Mouse (Mus musculus) liver, embryonic 13.5 days (tissue): ENCODE measurements at regions not wholly inside any gene's neighbourhood (a gene's known extent, or its start where the extent isn't known, plus 50 kb on each side); places are given as distances from the start of the nearest gene placed in this dataset.

Experiments
- ATAC-seq: fragments of 200-750 bp; cut with Nextera tagmentation; 2 replicates; pipeline ENCODE4 v1.8.0; 2017; ENCODE audit warnings: low read depth, mild to moderate bottlenecking, moderate number of reproducible peaks, moderate library complexity
- DNase-seq: peaks from one replicate; pipeline ENCODE4 v3.0.0; 2022
- H3K27ac ChIP-seq: fragments of 300-500 bp; sonication (generic); 2 replicates; pipeline ENCODE4 v1.5.1; 2015; ENCODE audit warnings: moderate library complexity, mild to moderate bottlenecking, inconsistent platforms
- H3K27me3 ChIP-seq: fragments of 300-500 bp; sonication (generic); 2 replicates; pipeline ENCODE4 v1.6.1; 2015; ENCODE audit warnings: mild to moderate bottlenecking, inconsistent platforms
- H3K36me3 ChIP-seq: fragments of 300-500 bp; sonication (generic); 2 replicates; pipeline ENCODE4 v1.6.1; 2015; ENCODE audit warnings: mild to moderate bottlenecking, inconsistent platforms
- H3K4me1 ChIP-seq: fragments of 300-500 bp; sonication (generic); replicated peaks from 2 replicates; pipeline ENCODE4 v1.6.1; 2015; ENCODE audit warnings: inconsistent platforms
- H3K4me2 ChIP-seq: fragments of 300-500 bp; sonication (generic); 2 replicates; pipeline ENCODE4 v1.6.1; 2015; ENCODE audit warnings: inconsistent platforms, mild to moderate bottlenecking, moderate library complexity
- H3K4me3 ChIP-seq: fragments of 300-500 bp; sonication (generic); replicated peaks from 2 replicates; pipeline ENCODE4 v1.5.1; 2015; ENCODE audit warnings: mild to moderate bottlenecking, inconsistent platforms
- H3K9ac ChIP-seq: fragments of 300-500 bp; sonication (generic); 2 replicates; pipeline ENCODE4 v1.6.1; 2015; ENCODE audit warnings: mild to moderate bottlenecking, inconsistent platforms
- H3K9me3 ChIP-seq: fragments of 300-500 bp; sonication (generic); replicated peaks from 2 replicates; pipeline ENCODE4 v1.6.1; 2016; ENCODE audit warnings: inconsistent platforms
- WGBS: fragments of 180-500 bp; shearing (Covaris S2); methylation state at CpG from one replicate; pipeline ENCODE4 v1.1.7; 2015; ENCODE audit not compliant: insufficient replicate concordance; 5-methylcytosine and 5-hydroxymethylcytosine counted together

DNA sequence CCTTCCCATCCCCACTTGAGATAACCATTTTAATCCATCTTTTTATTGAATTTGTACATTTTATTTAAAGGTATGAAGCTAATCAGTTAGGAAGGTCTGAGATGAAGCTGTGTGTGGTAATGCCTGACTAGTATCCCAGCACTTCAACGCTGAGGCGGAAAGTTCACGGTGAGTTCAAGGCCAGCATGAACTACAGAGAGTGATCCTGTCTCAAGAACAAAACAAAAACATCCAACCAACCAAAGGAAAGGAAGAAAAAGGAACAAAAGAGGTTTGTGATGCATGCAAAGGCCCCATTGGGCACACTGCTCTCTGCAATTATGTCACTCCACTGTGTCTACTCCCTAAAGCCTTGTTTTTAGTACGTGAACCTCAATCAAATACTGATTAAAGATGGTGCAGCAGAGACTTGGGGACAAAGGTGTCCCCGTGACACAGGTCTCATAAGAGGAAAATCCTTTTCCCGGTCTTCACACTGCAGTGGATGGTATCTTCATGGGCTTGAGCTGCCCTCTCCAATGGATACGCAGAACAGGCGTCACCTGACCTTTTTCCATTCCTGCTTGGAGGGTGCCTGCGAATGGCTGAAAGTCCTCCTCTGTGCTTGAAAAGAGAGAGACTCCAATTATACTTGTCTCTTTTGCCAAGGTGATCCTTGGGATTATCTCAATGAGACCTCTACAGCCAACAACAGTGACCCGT, 108.2 kb downstream of the Gm9376 start:
- H3K4me3 ChIP-seq = no peak overlapping the region
- DNase-seq (no peak), ATAC-seq (no peak)
- peaks cover 4% of the 10 kb centered on the region for H3K27me3 ChIP-seq
- 78% methylated on average over 10 of the region's 10 CpGs for WGBS
- no peaks in the 10 kb centered on the region for H3K36me3 ChIP-seq
- no peak overlapping the region for H3K4me2 ChIP-seq
- H3K9me3 ChIP-seq = no peaks in the 10 kb centered on the region
- H3K27ac ChIP-seq = no peak overlapping the region
- H3K4me1 ChIP-seq = no peaks in the 10 kb centered on the region
- H3K9ac ChIP-seq = no peak overlapping the region

DNA sequence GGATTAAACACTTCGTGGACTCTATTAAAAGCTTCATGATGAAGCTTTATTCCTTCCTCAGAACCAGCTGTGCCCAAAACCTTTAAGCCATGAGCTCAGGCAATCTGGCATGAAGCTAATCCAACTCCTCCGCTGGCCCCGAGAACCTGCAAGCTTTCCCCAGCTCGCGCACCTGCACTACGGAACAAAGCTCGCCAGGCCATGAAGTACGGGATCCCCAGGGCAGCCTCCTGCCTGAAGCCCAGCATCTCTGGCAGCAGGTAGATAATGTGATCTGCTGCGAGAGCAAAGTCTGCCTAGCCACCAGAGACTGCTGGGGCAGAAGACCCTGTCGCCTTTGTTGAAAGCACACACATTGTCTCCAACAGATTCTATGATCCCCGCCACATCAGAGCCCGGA, 108.9 kb downstream of the Gm9376 start:
- Histone ChIP-seq H3K27ac (no peak overlapping the region), H3K4me3 (no peak overlapping the region), H3K9me3 (no peaks in the 10 kb centered on the region), H3K4me1 (no peaks in the 10 kb centered on the region), H3K36me3 (no peaks in the 10 kb centered on the region), H3K4me2 (no peak overlapping the region), H3K9ac (no peak overlapping the region), H3K27me3 (no peaks in the 10 kb centered on the region; the same call in none of the 2 replicates)
- WGBS = 78% methylated on average over 12 of the region's 12 CpGs
- ATAC-seq (no peak), DNase-seq (no peak)

DNA sequence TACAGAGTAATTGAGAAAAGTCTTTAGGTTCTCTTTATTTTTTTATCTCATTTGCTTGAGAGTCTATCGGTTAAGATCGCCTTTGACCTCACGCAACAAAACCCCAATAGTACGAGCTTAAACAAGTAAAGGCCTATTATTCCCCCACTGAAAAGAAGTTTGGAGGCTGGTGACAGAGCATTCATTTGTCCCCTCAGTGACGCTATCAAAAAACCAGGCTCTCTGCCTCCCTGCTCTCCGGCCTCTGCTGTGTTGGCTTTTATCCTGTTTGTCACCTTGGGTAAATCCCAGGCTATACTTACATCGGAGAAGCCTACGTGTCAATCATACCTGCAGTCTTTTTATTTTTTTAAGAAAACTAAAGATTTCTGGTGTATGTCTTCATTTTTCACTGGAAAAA, 112.9 kb downstream of the Gm9376 start:
- Histone ChIP-seq H3K36me3 (no peaks in the 10 kb centered on the region), H3K27ac (no peak overlapping the region), H3K9me3 (no peaks in the 10 kb centered on the region), H3K9ac (no peak overlapping the region), H3K4me2 (no peak overlapping the region), H3K4me1 (no peaks in the 10 kb centered on the region), H3K27me3 (no peaks in the 10 kb centered on the region), H3K4me3 (no peak overlapping the region)
- 79% methylated on average over 8 of the region's 8 CpGs for WGBS
- ATAC-seq = no peak
- no peak for DNase-seq

DNA sequence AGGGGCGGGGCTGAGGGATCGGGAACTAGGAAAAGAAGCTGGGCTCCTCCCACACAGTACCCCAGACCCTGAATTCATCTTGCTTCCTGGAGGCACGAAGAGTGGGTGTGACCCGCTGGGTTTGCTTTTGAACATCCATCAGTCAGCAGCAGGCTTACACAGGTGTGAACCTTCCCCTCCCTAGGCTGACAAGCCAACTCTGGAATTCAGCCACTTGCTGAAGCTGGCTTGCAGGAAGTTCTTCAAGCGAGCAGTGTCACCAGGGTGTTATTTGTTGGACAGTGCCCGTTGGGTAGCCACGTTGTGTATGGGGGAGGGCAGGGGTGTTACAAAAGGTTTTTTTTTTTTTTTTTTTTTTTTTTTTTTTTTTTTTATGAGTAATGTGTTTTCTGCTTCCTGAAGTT, 118.8 kb downstream of the Gm9376 start:
- 14% methylated on average over 7 of the region's 7 CpGs for WGBS
- no peaks in the 10 kb centered on the region for H3K9me3 ChIP-seq
- H3K4me1 ChIP-seq = no peaks in the 10 kb centered on the region
- H3K9ac ChIP-seq = no peak overlapping the region
- H3K36me3 ChIP-seq = no peaks in the 10 kb centered on the region
- H3K4me2 ChIP-seq = no peak overlapping the region
- no peak for ATAC-seq
- no peak overlapping the region for H3K27ac ChIP-seq
- H3K4me3 ChIP-seq = no peak overlapping the region
- DNase-seq = no peak
- H3K27me3 ChIP-seq = no peaks in the 10 kb centered on the region

DNA sequence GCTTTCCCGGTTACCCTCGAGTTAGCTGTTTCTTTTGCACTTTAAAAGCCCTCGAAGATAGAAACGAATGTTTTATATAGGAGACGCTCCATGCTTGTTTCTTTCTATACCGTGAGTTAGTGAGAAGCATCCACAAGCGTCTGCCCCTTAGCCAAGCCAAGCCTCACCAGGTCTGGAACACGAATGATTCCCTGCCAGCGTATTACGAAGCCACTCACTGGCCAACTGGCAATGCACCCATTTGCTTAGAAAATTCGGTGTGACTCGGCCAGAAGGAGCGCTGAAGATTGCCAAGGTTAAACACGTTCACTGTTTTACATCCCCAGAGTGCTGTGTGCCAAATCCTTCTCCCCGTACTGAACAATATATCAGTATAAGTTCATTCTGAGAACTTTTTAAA, 121.3 kb downstream of the Gm9376 start:
- Histone ChIP-seq H3K27ac (no peak overlapping the region), H3K36me3 (no peaks in the 10 kb centered on the region), H3K9me3 (no peaks in the 10 kb centered on the region), H3K27me3 (no peaks in the 10 kb centered on the region), H3K4me3 (no peak overlapping the region), H3K9ac (no peak overlapping the region), H3K4me2 (no peak overlapping the region), H3K4me1 (no peaks in the 10 kb centered on the region)
- 73% methylated on average over 15 of the region's 15 CpGs for WGBS
- no peak for ATAC-seq
- DNase-seq = no peak

DNA sequence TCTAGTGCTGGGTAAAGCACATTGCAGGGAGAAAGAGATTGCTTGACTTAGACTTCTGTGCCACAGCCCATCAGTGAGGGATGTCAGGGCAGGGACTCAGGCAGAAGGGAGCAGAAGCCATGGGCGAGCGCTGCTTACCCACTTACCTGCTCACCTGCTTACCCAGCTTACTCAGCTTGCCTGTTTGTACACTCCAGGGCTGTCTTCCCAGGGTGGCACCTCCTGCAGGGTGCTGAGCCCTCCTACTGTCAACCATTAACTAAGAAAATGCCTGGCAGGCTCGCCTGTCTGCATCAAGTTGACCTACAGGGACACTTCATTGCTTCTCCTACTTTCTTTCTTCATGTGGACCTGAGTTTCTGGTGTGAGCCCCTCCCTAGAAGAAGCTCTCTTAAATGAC, 124.0 kb downstream of the Gm9376 start:
- H3K27ac ChIP-seq = no peak overlapping the region
- H3K4me1 ChIP-seq = no peaks in the 10 kb centered on the region
- H3K4me3 ChIP-seq = no peak overlapping the region
- ATAC-seq = no peak
- no peak overlapping the region for H3K4me2 ChIP-seq
- no peaks in the 10 kb centered on the region for H3K27me3 ChIP-seq
- no peaks in the 10 kb centered on the region for H3K36me3 ChIP-seq
- H3K9me3 ChIP-seq = no peaks in the 10 kb centered on the region
- H3K9ac ChIP-seq = no peak overlapping the region
- no peak for DNase-seq
- WGBS = 43% methylated on average over 3 of the region's 3 CpGs

DNA sequence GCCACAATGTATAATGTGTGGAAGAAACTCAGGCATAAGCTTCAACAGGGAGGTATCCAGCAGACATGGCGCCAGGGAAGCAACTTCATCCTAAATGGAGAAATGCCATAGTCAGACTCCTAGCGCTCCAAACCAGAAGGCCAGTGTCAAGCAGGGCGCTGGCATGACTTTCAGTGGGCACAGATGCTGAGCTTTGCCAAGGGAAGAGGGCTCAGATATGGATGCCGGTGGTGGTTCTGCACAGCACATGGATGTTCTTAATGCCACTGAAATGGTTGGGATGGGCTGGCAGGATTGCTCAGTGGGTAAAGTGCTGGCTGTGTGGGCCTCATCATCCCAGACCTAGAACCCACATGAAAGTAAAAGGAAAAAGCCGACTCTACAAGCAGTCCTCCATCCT, 124.8 kb downstream of the Gm9376 start:
- H3K4me3 ChIP-seq = no peak overlapping the region
- H3K4me1 ChIP-seq = no peaks in the 10 kb centered on the region
- H3K27me3 ChIP-seq = no peaks in the 10 kb centered on the region
- H3K9me3 ChIP-seq = no peaks in the 10 kb centered on the region
- H3K9ac ChIP-seq = no peak overlapping the region
- DNase-seq = no peak
- H3K36me3 ChIP-seq = no peaks in the 10 kb centered on the region
- no peak overlapping the region for H3K4me2 ChIP-seq
- no peak overlapping the region for H3K27ac ChIP-seq
- WGBS = 81% methylated on average over 5 of the region's 5 CpGs
- ATAC-seq = no peak

DNA sequence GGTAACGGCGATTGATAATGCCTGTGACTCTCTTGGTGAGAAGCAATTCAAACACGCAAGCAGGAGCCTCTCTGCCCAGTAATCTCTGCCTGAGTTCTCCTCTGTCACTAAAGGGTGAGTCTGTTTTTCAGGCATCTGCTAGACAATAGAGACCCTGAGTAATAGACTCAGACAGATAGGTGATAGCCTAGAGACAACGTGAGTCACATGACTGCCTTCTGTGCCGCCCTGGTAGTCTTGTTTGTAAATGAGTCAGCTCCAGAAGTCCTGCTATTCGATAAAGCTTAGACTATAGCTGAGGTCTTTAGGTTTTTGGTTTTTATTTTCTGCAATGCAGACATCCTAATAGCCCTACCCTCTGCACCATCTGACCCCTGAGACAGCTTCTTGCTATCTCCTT, 126.9 kb downstream of the Gm9376 start:
- no peaks in the 10 kb centered on the region for H3K9me3 ChIP-seq
- H3K4me3 ChIP-seq = no peak overlapping the region
- H3K4me1 ChIP-seq = no peaks in the 10 kb centered on the region
- 66% methylated on average over 6 of the region's 6 CpGs for WGBS
- ATAC-seq = no peak
- H3K27ac ChIP-seq = no peak overlapping the region
- H3K36me3 ChIP-seq = no peaks in the 10 kb centered on the region
- no peak overlapping the region for H3K4me2 ChIP-seq
- no peak for DNase-seq
- no peak overlapping the region for H3K9ac ChIP-seq
- no peaks in the 10 kb centered on the region for H3K27me3 ChIP-seq

DNA sequence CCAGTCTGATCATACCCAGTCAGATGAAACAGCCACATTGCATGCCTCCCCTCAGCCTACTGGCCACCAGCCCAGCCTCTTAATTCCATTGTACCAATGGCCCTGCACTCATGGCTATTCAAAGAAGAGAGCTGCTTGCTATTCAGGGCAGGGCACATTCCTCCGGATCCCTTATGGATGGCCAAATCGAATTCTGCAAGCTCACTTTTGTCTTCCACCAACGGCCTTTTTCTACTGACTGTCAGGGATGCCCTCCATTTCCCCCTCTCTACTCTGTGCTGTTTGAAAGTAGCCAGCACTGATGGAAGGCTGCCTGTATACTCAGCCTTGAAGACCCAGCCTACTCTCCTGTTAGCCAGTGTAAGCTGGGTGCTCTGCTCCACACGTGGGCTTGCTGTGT, 147.5 kb downstream of the Gm9376 start:
- 63% methylated on average over 4 of the region's 4 CpGs for WGBS
- H3K9ac ChIP-seq = no peak overlapping the region
- H3K27ac ChIP-seq = no peak overlapping the region
- H3K36me3 ChIP-seq = no peaks in the 10 kb centered on the region
- H3K4me2 ChIP-seq = no peak overlapping the region
- no peaks in the 10 kb centered on the region for H3K9me3 ChIP-seq
- peaks cover 13% of the 10 kb centered on the region for H3K27me3 ChIP-seq
- no peak for DNase-seq
- H3K4me1 ChIP-seq = no peaks in the 10 kb centered on the region
- no peak for ATAC-seq
- no peak overlapping the region for H3K4me3 ChIP-seq

DNA sequence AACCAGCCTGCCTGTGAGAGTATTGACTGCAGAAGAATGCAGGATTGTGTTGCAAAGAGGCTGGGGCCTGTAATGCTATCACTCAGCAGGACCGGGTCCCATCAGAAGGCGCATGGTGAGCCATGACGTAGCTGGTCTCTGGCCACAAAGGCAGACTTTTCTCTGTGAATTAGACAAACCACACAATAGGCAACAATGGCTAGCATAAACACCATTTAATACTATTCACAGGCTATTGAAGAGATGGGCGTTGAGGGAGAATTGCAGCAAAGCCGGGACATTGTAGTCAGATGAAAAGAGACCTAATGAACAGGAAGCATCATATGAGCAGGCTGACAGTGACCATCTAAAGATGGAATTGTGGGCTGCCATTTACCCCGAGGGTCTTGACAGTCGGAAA, 149.4 kb downstream of the Gm9376 start:
- no peak for ATAC-seq

DNA sequence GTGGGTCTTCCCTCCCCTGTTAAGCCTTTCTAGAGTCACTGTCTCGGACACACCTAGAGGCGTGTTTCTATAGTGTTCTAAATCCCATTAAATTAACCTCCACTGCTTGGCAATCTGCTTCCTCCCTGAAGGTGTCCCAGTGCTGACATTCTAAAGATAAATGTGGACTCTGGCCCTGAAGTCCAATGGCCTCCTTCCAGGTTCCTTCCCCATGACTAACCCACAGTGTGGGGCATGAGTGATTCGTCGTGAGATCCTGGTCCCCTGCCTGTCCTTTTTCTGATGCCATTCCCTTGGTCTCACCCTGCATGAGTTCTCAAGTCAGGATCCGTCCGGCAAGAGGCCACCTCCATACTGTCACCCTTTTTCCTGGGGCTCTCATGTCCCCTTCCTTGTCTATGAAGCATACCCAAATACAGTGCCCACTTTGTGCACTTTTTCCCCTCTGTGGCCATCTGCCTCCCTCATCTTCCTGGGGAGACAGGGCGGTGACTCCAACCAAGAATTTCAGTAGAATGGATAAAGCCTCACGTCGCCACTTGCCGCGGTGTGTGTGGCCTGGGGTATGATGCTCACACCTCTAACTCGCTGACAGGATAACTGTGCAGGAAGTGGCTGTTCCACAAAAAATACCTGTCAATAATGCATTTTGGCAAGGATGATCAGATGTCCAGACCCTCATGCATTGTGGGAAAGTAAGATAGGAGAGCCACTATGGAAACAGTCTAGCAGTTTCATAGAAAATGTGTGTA, 152.9 kb downstream of the Gm9376 start:
- no peaks in the 10 kb centered on the region; the same call in 1 of the 2 replicates for H3K9me3 ChIP-seq
- DNase-seq = no peak
- H3K4me2 ChIP-seq = no peak overlapping the region
- peaks cover 22% of the 10 kb centered on the region for H3K27me3 ChIP-seq
- no peaks in the 10 kb centered on the region for H3K36me3 ChIP-seq
- 74% methylated on average over 12 of the region's 12 CpGs for WGBS
- peaks cover 8% of the 10 kb centered on the region; the same call in 1 of the 2 replicates for H3K4me1 ChIP-seq
- H3K27ac ChIP-seq = no peak overlapping the region
- no peak overlapping the region for H3K9ac ChIP-seq
- ATAC-seq = no peak
- no peak overlapping the region for H3K4me3 ChIP-seq

More for the DNA sequence above, 149.4 kb downstream of the Gm9376 start:
- H3K4me1 ChIP-seq = no peaks in the 10 kb centered on the region
- H3K27me3 ChIP-seq = peaks cover 15% of the 10 kb centered on the region
- H3K4me2 ChIP-seq = no peak overlapping the region
- no peak overlapping the region for H3K9ac ChIP-seq
- no peaks in the 10 kb centered on the region; the same call in 1 of the 2 replicates for H3K9me3 ChIP-seq
- no peaks in the 10 kb centered on the region for H3K36me3 ChIP-seq
- H3K4me3 ChIP-seq = no peak overlapping the region
- 63% methylated on average over 7 of the region's 7 CpGs for WGBS
- no peak for DNase-seq
- H3K27ac ChIP-seq = no peak overlapping the region
